ENCODE assay signal across 28 mouse cellular contexts in genomic region chr14:47327347-47327746, GRCm38 (mm10). TPM values are rescaled to one million over a fixed set of nuclear protein-coding genes. Genes with fewer than 3 reads are reported as not detected.
A peak's percentile ranks its signal among the peaks of the same experiment; 100 is the strongest.
DNase-seq lines count a peak whose midpoint lies in the region; ATAC-seq lines count a peak whose summit lies in the region.
"Had no signal": no experiment of that assay in that cellular context is flagged by ENCODE, and none has a peak within 500 bp of the region (broad histone marks: within the 10 kb centered on the region; RNA-seq: fewer than 3 reads in every experiment).

No protein-coding gene starts in this region.

- H3K4me1 ChIP-seq in hindbrain, embryonic 11.5 days (replicated peaks; ENCODE audit: control insufficient read depth, insufficient read depth, low read length), result no peaks in the 10 kb centered on the region
- H3K4me1 ChIP-seq: heart, embryonic 15.5 days had no signal

- H3K9ac ChIP-seq in hindbrain, embryonic 11.5 days (ENCODE audit: low read depth, low read length), result no peak overlapping the region
- H3K9ac ChIP-seq: heart, embryonic 15.5 days; hindbrain, embryonic 14.5 days; limb, embryonic 13.5 days; liver, embryonic 14.5 days had no signal

- DNase-seq in adrenal gland, adult 2 months, result peak; percentile 34
- DNase-seq in adrenal gland, adult 18-20 months (ENCODE audit: low spot score in 2 of 2), result no peak
- peak; percentile 44 for DNase-seq in lung, postnatal 36 days
- DNase-seq in lung, postnatal 14 days, result no peak
- peak; percentile 30 for DNase-seq in adipocyte (ENCODE audit: low spot score)
- DNase-seq in heart, adult 11 months, result no peak
- DNase-seq in hindbrain, embryonic 11.5 days (ENCODE audit: low spot score), result no peak
- DNase-seq: cerebellum, adult 11-12 months; cerebellum, postnatal 14 days; gastrocnemius, postnatal 25 days; heart, postnatal 36 days; kidney, adult 9 months; kidney, postnatal 14 days; layer of hippocampus, postnatal 36 days; right cerebral cortex, postnatal 25 days; spleen, adult 18-20 months; thymus, postnatal 14 days had no signal

- H3K4me3 ChIP-seq in hindbrain, embryonic 11.5 days (ENCODE audit: low read depth, low read length), result no peak overlapping the region
- H3K4me3 ChIP-seq: forebrain, embryonic 10.5 days; heart, embryonic 15.5 days; limb, embryonic 13.5 days had no signal

- H3K36me3 ChIP-seq in hindbrain, embryonic 11.5 days (ENCODE audit: control insufficient read depth, insufficient read depth, low read length), result no peaks in the 10 kb centered on the region
- H3K36me3 ChIP-seq: heart, embryonic 15.5 days had no signal

- H3K27me3 ChIP-seq in hindbrain, embryonic 11.5 days (ENCODE audit: control insufficient read depth, insufficient read depth, low read length), result no peaks in the 10 kb centered on the region
- H3K27me3 ChIP-seq: CH12.LX; heart, embryonic 15.5 days; limb, embryonic 13.5 days had no signal

- no peak overlapping the region for H3K4me2 ChIP-seq in hindbrain, embryonic 11.5 days (replicated peaks; ENCODE audit: low read depth, low read length)
- H3K4me2 ChIP-seq: heart, embryonic 15.5 days; hindbrain, embryonic 14.5 days; limb, embryonic 13.5 days had no signal

- H3K9me3 ChIP-seq in hindbrain, embryonic 11.5 days (ENCODE audit: control insufficient read depth, low read length), result no peaks in the 10 kb centered on the region
- H3K9me3 ChIP-seq: forebrain, embryonic 10.5 days; heart, embryonic 15.5 days; limb, embryonic 13.5 days had no signal

- H3K27ac ChIP-seq in hindbrain, embryonic 11.5 days (ENCODE audit: low read depth, low read length), result no peak overlapping the region
- H3K27ac ChIP-seq: forebrain, embryonic 10.5 days; heart, embryonic 15.5 days; hindbrain, embryonic 14.5 days; limb, embryonic 13.5 days; liver, embryonic 14.5 days had no signal

- peak; percentile 79 for ATAC-seq in monocyte, adult 5-6 weeks (replicated peaks; ENCODE audit: insufficient number of reproducible peaks, low FRiP score, low TSS enrichment, poor library complexity, severe bottlenecking)
- no peak for ATAC-seq in hindbrain, embryonic 11.5 days (ENCODE audit: low FRiP score)
- ATAC-seq: activated CD4-positive, CD25-positive, alpha-beta regulatory T cell, adult 4 months; forebrain, embryonic 16.5 days; inflammation-experienced regulatory T-cells, adult 6 months; midbrain, embryonic 16.5 days had no signal

- WGBS in hindbrain, embryonic 11.5 days, result 97% methylated on average over 5 of the region's 5 CpGs

RNA-seq across cellular contexts. Expression of gene Mapk1ip1l, which starts 29.3 kb away (rescaled TPM):
- 10 to 100 TPM; 63.1 to 86.9 TPM for total RNA-seq in adrenal gland, adult 2 months (2021)
- 32.4 and 39.5 TPM in 2 replicates for polyA plus RNA-seq in adrenal gland, adult 2 months (2012; rRNA removed)
- 10 to 100 TPM; 69.8 to 82.6 TPM for total RNA-seq in adrenal gland, adult 18-20 months (2021)
- total RNA-seq in monocyte, adult 5-6 weeks (2017), result 48.9 to 87.0 TPM (median 54.2 TPM) in 3 replicates
- polyA plus RNA-seq in hindbrain, embryonic 11.5 days (2014; fragmentation: Nextera tagmentation; extraction: Ambion mirVana), result 86.4 and 92.6 TPM in 2 replicates

RNA-seq across cellular contexts. Expression of gene Lgals3, which starts 40.2 kb away (rescaled TPM):
- 10 to 100 TPM; 13.1 to 19.2 TPM for total RNA-seq in adrenal gland, adult 2 months (2021)
- polyA plus RNA-seq in adrenal gland, adult 2 months (2012; rRNA removed), result 57.6 and 60.8 TPM in 2 replicates
- 10 to 100 TPM; 18.5 to 42.1 TPM for total RNA-seq in adrenal gland, adult 18-20 months (2021)
- 98.5 to 263 TPM (median 189 TPM) in 3 replicates for total RNA-seq in monocyte, adult 5-6 weeks (2017)
- polyA plus RNA-seq in hindbrain, embryonic 11.5 days (2014; fragmentation: Nextera tagmentation; extraction: Ambion mirVana), result 0.38 and 1.1 TPM in 2 replicates

RNA-seq across cellular contexts. Expression of gene Socs4, which starts 50.6 kb away (rescaled TPM):
- total RNA-seq in adrenal gland, adult 2 months (2021), result 10 to 100 TPM; 18.5 to 20.4 TPM
- polyA plus RNA-seq in adrenal gland, adult 2 months (2012; rRNA removed), result 1.4 and 1.6 TPM in 2 replicates
- total RNA-seq in adrenal gland, adult 18-20 months (2021), result 10 to 100 TPM; 19.2 to 21.5 TPM
- total RNA-seq in monocyte, adult 5-6 weeks (2017), result 16.2 to 46.3 TPM (median 33.6 TPM) in 3 replicates
- 5.3 and 7.2 TPM in 2 replicates for polyA plus RNA-seq in hindbrain, embryonic 11.5 days (2014; fragmentation: Nextera tagmentation; extraction: Ambion mirVana)

RNA-seq across cellular contexts. Expression of gene Wdhd1, which starts 50.7 kb away (rescaled TPM):
- 1 to 10 TPM; 2.0 to 3.0 TPM for total RNA-seq in adrenal gland, adult 2 months (2021)
- polyA plus RNA-seq in adrenal gland, adult 2 months (2012; rRNA removed), result 0.13 and 0.28 TPM in 2 replicates
- total RNA-seq in adrenal gland, adult 18-20 months (2021), result 1 to 10 TPM; 1.4 TPM
- 12.2 to 20.8 TPM (median 15.2 TPM) in 3 replicates for total RNA-seq in monocyte, adult 5-6 weeks (2017)
- 36.5 and 38.9 TPM in 2 replicates for polyA plus RNA-seq in hindbrain, embryonic 11.5 days (2014; fragmentation: Nextera tagmentation; extraction: Ambion mirVana)

Comparison
In these comparisons a context has a peak if more than half of its experiments do, and no peak if none do; other contexts are left out.
1. DNase-seq: peak in adrenal gland, adult 2 months (single experiment), lung, postnatal 36 days (single experiment) and adipocyte (single experiment); none in adrenal gland, adult 18-20 months (0 of 2), lung, postnatal 14 days (single experiment), heart, adult 11 months (single experiment) and hindbrain, embryonic 11.5 days (single experiment).